Mouse (Mus musculus) G1E (cell line): ENCODE results near the gene Nanp. TPM values are rescaled to one million over a fixed set of nuclear protein-coding genes. Genes with fewer than 3 reads are reported as not detected.

ENCODE experiments used
- ATAC-seq: 2 replicates; pipeline ENCODE4 v1.8.0; 2016; ENCODE audit warnings: mild to moderate bottlenecking; ENCODE audit not compliant: insufficient number of reproducible peaks, poor library complexity, low FRiP score, severe bottlenecking; ENCODE audit errors: extremely low read depth
- DNase-seq: peaks from one replicate; pipeline ENCODE4 v3.0.0; 2012; ENCODE audit warnings: low spot score
- H3K27me3 ChIP-seq: 2 replicates; pipeline ENCODE4 v1.6.1; 2012; ENCODE audit warnings: mild to moderate bottlenecking, low read length, inconsistent platforms; ENCODE audit not compliant: insufficient read depth
- H3K36me3 ChIP-seq: replicated peaks from 2 replicates; pipeline ENCODE3; 2012; ENCODE audit warnings: mild to moderate bottlenecking, inconsistent platforms
- H3K4me1 ChIP-seq: 2 replicates; pipeline ENCODE4 v1.6.1; 2012; ENCODE audit warnings: low read depth, low read length, inconsistent platforms, mixed read lengths; ENCODE audit not compliant: insufficient read depth
- H3K4me3 ChIP-seq: 2 replicates; pipeline ENCODE4 v1.5.1; 2012; ENCODE audit warnings: low read depth, mild to moderate bottlenecking, inconsistent platforms, low read length, moderate library complexity, mixed read lengths
- H3K9me3 ChIP-seq: replicated peaks from 2 replicates; pipeline ENCODE4 v1.6.1; 2012; ENCODE audit warnings: inconsistent platforms
- CTCF ChIP-seq: IDR thresholded peaks from 2 replicates; pipeline ENCODE4 v1.5.1; 2012; ENCODE audit warnings: low read depth, low read length, inconsistent platforms, mixed read lengths
- GATA1 ChIP-seq: IDR thresholded peaks from 2 replicates; pipeline ENCODE4 v1.6.1; 2012; ENCODE audit warnings: borderline replicate concordance, low read length, inconsistent platforms, mixed read lengths
- GATA2 ChIP-seq: IDR thresholded peaks from 2 replicates; pipeline ENCODE4 v1.6.1; 2012; ENCODE audit warnings: low read depth, low read length, inconsistent platforms, borderline replicate concordance
- POLR2AphosphoS5 ChIP-seq: IDR thresholded peaks from 2 replicates; pipeline ENCODE4 v1.6.1; 2012; ENCODE audit warnings: low read depth, low read length, inconsistent platforms; ENCODE audit not compliant: insufficient replicate concordance
- TAL1 ChIP-seq: conservative IDR thresholded peaks from 2 replicates; pipeline ENCODE4 v1.6.1; 2012; ENCODE audit warnings: low read depth, low read length, inconsistent platforms, mixed read lengths
- polyA plus RNA-seq: library from polyadenylated mRNA; stranded (reverse); fragments of >175 nt; gene quantifications from 2 replicates; pipeline ENCODE4 v1.2.3, GENCODE M21; 2012
- total RNA-seq, 2 experiments: library from RNA; stranded (forward) in 1 of 2; stranded (reverse) in 1 of 2; fragments of 200-1000 nt in 1 of 2; fragments of >200 nt in 1 of 2; fragmentation: Nextera tagmentation in 1 of 2; gene quantifications; 2 replicates each; pipeline ENCODE4 v1.2.3; 2014 to 2017

The Nanp gene
- total and polyA plus RNA-seq, 3 experiments: 22.1 to 39.3 (median 24.9) TPM

DNA sequence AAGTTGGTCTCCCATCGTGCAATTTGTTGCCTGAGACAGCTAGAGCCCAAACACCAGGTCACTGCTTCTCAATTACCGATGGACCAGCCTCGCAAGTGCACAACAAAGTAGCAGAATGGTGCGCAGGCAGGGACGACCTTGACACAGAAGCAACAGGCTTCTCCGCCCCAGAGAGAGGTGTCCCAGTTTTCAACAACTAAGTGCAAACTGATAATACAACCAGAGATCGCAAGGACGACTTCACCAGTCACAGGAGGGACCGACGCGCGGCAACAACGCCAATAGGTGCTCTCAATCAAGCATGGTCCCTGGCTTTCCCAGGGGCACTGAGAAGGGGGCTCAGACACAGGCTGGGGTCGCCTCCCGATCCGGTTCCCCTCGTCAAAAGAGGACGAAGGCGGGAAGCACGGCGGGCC, 30.7 kb downstream of the Nanp start:
- TF ChIP-seq GATA2 (no peak), CTCF (no peak), TAL1 (no peak), GATA1 (no peak), POLR2AphosphoS5 (no peak)
- ATAC-seq (no peak), DNase-seq (no peak)
- H3K4me1 ChIP-seq: peaks cover 49% of the 10 kb centered on the region
- peak overlapping the region; percentile 84 for H3K4me3 ChIP-seq
- H3K36me3 ChIP-seq: no peaks in the 10 kb centered on the region
- no peaks in the 10 kb centered on the region for H3K9me3 ChIP-seq
- H3K27me3 ChIP-seq: 0 out of 2 replicates have a peak, but pooled peaks cover under 1% of the 10 kb centered on the region

DNA sequence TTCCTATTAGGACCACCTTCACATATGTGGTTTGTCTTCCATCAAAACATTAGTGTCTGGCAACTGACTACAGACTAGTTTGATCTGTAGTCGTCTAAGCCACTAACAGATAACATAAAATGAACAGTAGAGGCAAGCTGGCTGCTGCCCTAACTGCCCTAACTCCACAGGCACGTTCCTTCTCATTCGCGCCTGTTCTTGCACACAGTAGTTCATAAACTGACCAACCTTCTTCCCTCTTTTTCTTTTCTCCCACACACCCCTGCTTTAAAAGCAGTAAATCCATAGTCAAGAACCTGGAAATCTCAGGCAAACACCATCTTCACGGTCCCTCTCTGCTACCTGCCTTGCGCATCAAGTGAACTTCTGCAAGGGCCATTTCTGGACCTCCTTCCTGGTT, 31.2 kb downstream of the Nanp start:
- Histone ChIP-seq H3K27me3 (no peaks in the 10 kb centered on the region), H3K4me1 (peaks cover 49% of the 10 kb centered on the region), H3K9me3 (no peaks in the 10 kb centered on the region), H3K4me3 (peak overlapping the region; percentile 84; the same call in 1 of the 2 replicates), H3K36me3 (no peaks in the 10 kb centered on the region)
- DNase-seq (no peak), ATAC-seq (no peak)
- no peak for TF ChIP-seq GATA2
- no peak for TF ChIP-seq CTCF
- TF ChIP-seq GATA1: no peak
- no peak for TF ChIP-seq POLR2AphosphoS5
- no peak for TF ChIP-seq TAL1

DNA sequence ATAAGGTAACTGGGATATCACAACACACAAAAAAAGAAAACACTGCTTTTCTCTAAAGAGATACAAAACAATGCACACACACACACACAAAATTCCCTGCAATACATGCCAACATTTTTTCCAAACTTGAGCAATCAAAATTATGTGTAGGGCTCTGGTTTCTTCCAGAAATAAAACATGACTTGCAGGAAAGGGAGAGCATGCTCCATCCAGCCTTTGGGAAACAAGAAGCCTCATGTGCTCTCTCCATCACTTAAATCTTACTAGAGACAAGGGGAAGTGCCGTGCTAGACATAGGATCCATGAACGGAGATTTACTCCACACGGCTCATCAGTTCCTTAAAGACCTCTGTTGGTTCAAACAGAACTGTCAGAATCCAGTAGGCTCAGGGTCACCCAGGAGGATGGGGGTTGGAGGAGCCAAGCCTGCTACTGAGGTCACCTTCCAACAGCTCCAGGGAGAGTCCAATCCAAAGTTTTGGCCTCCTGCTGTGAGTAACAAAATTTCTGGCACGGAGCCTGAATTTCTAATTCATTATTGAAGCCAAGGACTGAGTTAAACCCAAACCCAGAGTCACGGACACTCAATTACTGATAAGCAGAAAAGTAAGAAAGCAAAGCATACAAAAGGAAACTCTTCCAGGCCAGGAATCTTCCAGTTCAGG, 32.8 kb downstream of the Nanp start:
- no peak for TF ChIP-seq TAL1
- no peak for TF ChIP-seq GATA2
- TF ChIP-seq POLR2AphosphoS5: no peak
- TF ChIP-seq CTCF: no peak
- Histone ChIP-seq H3K9me3 (no peaks in the 10 kb centered on the region), H3K4me1 (peaks cover 55% of the 10 kb centered on the region), H3K36me3 (no peaks in the 10 kb centered on the region), H3K4me3 (no peak overlapping the region), H3K27me3 (no peaks in the 10 kb centered on the region)
- DNase-seq (no peak), ATAC-seq (no peak)

DNA sequence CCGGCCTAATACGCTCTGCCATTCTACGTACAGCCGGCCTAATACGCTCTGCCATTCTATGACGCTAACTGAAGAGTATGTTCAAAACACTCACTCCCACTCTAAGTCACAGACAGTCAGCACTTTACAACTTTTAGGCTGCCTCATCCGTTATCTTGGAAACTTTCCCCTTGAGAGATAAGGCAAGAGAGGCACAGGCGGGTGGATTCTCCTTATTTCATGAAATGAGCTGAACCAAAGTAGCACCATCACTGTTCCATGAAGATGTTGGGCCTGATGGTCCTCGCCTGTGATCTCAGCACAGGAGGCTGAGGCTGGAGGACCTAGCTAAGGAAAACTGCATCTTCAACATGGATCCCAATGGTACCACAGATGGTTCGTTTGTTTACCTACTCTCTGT, 34.8 kb downstream of the Nanp start:
- no peaks in the 10 kb centered on the region for H3K9me3 ChIP-seq
- H3K27me3 ChIP-seq: no peaks in the 10 kb centered on the region
- no peaks in the 10 kb centered on the region for H3K36me3 ChIP-seq
- no peak for TF ChIP-seq GATA1
- TF ChIP-seq CTCF: no peak
- no peak for TF ChIP-seq GATA2
- no peak for TF ChIP-seq POLR2AphosphoS5
- TF ChIP-seq TAL1: no peak
- DNase-seq (no peak), ATAC-seq (no peak)
- peaks cover 44% of the 10 kb centered on the region for H3K4me1 ChIP-seq
- H3K4me3 ChIP-seq: no peak overlapping the region

DNA sequence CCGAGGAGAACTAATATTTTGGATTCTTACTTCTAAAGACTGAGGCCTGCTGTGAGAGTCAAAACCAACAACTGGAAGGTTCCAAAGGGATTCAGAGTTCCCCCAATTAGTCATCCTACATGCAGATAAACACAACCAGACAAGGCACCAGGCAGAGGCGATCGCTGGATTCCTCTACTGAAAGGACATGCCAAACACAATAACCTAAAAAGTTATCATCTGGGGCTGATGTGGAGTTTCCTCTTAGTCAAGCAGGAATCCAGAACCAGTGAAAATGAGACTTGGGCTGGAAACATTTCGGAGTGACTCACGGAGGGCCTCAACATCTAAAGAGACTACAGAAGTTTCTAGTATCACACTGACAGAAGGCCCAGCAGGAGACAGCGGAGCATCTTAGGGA, 35.4 kb downstream of the Nanp start:
- H3K4me3 ChIP-seq: no peak overlapping the region
- no peaks in the 10 kb centered on the region for H3K36me3 ChIP-seq
- no peaks in the 10 kb centered on the region for H3K9me3 ChIP-seq
- no peak for ATAC-seq
- no peaks in the 10 kb centered on the region for H3K27me3 ChIP-seq
- DNase-seq: no peak
- H3K4me1 ChIP-seq: peaks cover 41% of the 10 kb centered on the region
- TF ChIP-seq POLR2AphosphoS5 (no peak), TAL1 (no peak), CTCF (no peak), GATA2 (no peak)

DNA sequence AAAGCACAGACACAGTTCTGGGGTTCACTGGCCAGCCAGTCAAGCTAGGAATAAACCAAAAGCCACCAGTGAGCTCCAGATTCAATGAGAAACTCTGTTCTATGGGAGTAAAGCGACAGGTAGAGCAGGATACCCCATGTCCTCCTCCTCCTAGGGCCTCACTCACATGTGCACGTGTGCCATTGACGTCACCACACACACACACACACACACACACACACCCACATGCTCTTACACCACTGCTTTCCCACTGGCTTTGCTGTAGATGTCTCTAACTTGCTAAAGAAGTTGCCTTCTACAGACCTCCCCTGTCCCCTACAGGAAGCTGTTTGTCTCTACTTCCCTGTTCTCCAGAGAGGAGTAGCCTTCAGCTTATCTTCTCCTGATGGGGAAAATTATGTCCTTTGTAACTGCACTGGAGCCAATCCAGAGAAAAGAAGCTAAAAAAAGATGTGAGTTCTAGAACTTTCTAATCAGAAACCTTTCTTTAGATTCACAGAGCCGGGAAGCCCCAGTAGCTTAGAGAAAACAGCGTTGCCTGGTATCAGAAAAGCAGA, 37.5 kb downstream of the Nanp start:
- DNase-seq: no peak

More for the DNA sequence above, 37.5 kb downstream of the Nanp start:
- peaks cover 11% of the 10 kb centered on the region for H3K36me3 ChIP-seq
- TF ChIP-seq POLR2AphosphoS5 (no peak), GATA2 (no peak), CTCF (no peak), TAL1 (no peak), GATA1 (no peak)
- H3K4me1 ChIP-seq: peaks cover 44% of the 10 kb centered on the region
- H3K27me3 ChIP-seq: no peaks in the 10 kb centered on the region
- no peaks in the 10 kb centered on the region for H3K9me3 ChIP-seq
- no peak overlapping the region for H3K4me3 ChIP-seq
- no peak for ATAC-seq
